Mouse (Mus musculus) heart, embryonic 15.5 days (tissue): ENCODE measurements at regions not wholly inside any gene's neighbourhood (a gene's known extent, or its start where the extent isn't known, plus 50 kb on each side); places are given as distances from the start of the nearest gene placed in this dataset.
A peak's percentile ranks its signal among the peaks of the same experiment; 100 is the strongest.

Experiments
- ATAC-seq: fragments of 200-750 bp; cut with Nextera tagmentation; replicated peaks from 2 replicates; pipeline ENCODE4 v1.8.0; 2017; ENCODE audit warnings: low read depth, moderate TSS enrichment; ENCODE audit not compliant: insufficient number of reproducible peaks, insufficient read depth, low FRiP score
- H3K27ac ChIP-seq: fragments of 300-500 bp; sonication (generic); 2 replicates; pipeline ENCODE4 v1.5.1; 2015; ENCODE audit warnings: mild to moderate bottlenecking, inconsistent platforms
- H3K27me3 ChIP-seq: fragments of 300-500 bp; sonication (generic); 2 replicates; pipeline ENCODE4 v1.6.1; 2015; ENCODE audit warnings: inconsistent platforms
- H3K36me3 ChIP-seq: fragments of 300-500 bp; sonication (generic); 2 replicates; pipeline ENCODE4 v1.6.1; 2015; ENCODE audit warnings: mild to moderate bottlenecking, inconsistent platforms
- H3K4me1 ChIP-seq: fragments of 300-500 bp; sonication (generic); replicated peaks from 2 replicates; pipeline ENCODE4 v1.6.1; 2015; ENCODE audit warnings: inconsistent platforms
- H3K4me2 ChIP-seq: fragments of 300-500 bp; sonication (generic); 2 replicates; pipeline ENCODE4 v1.6.1; 2015; ENCODE audit warnings: inconsistent platforms, mild to moderate bottlenecking, moderate library complexity
- H3K4me3 ChIP-seq: fragments of 300-500 bp; sonication (generic); 2 replicates; pipeline ENCODE4 v1.5.1; 2015; ENCODE audit warnings: mild to moderate bottlenecking, inconsistent platforms
- H3K9ac ChIP-seq: fragments of 300-500 bp; sonication (generic); 2 replicates; pipeline ENCODE4 v1.6.1; 2015; ENCODE audit warnings: mild to moderate bottlenecking, inconsistent platforms
- H3K9me3 ChIP-seq: fragments of 300-500 bp; sonication (generic); replicated peaks from 2 replicates; pipeline ENCODE4 v1.6.1; 2016; ENCODE audit warnings: inconsistent platforms
- WGBS: fragments of 180-500 bp; shearing (Covaris S2); methylation state at CpG from one replicate; pipeline ENCODE4 v1.1.7; 2015; ENCODE audit warnings: mixed read lengths; 5-methylcytosine and 5-hydroxymethylcytosine counted together

- no peaks in the 10 kb centered on the region for H3K9me3 ChIP-seq
- 54% methylated on average over 3 of the region's 3 CpGs for WGBS
- no peak overlapping the region for H3K9ac ChIP-seq
- H3K27ac ChIP-seq: no peak overlapping the region
- no peak overlapping the region for H3K4me2 ChIP-seq
- H3K36me3 ChIP-seq: no peaks in the 10 kb centered on the region
- no peak for ATAC-seq
- H3K4me3 ChIP-seq: no peak overlapping the region
- 0 out of 2 replicates have a peak, but pooled peaks cover 2% of the 10 kb centered on the region for H3K4me1 ChIP-seq
- H3K27me3 ChIP-seq: no peaks in the 10 kb centered on the region
Observed at GRCm38 (mm10) chr10:53482919-53483318, 103.2 kb upstream of the Cep85l start.

- Histone ChIP-seq H3K27me3 (no peaks in the 10 kb centered on the region), H3K9ac (no peak overlapping the region), H3K4me3 (no peak overlapping the region), H3K4me1 (peaks cover 10% of the 10 kb centered on the region; the same call in 1 of the 2 replicates), H3K9me3 (peaks cover 9% of the 10 kb centered on the region; the same call in 1 of the 2 replicates), H3K4me2 (no peak overlapping the region), H3K27ac (no peak overlapping the region), H3K36me3 (no peaks in the 10 kb centered on the region)
- ATAC-seq: no peak
- WGBS: 86% methylated on average over 3 of the region's 3 CpGs
Observed at GRCm38 (mm10) chr10:53470200-53470599, 90.5 kb upstream of the Cep85l start.

GRCm38 (mm10) chr10:53469611-53470010 lies 89.9 kb upstream of the Cep85l start:
- WGBS: 63% methylated on average over 1 of the region's 1 CpGs
- Histone ChIP-seq H3K9me3 (peaks cover 9% of the 10 kb centered on the region; the same call in 1 of the 2 replicates), H3K27ac (peak overlapping the region; percentile 16; the same call in 1 of the 2 replicates), H3K4me3 (no peak overlapping the region), H3K9ac (no peak overlapping the region), H3K36me3 (no peaks in the 10 kb centered on the region), H3K27me3 (no peaks in the 10 kb centered on the region), H3K4me1 (peaks cover 12% of the 10 kb centered on the region), H3K4me2 (no peak overlapping the region)
- 0 out of 2 replicates have a peak, but pooled peaks have one; percentile 28 for ATAC-seq

DNA sequence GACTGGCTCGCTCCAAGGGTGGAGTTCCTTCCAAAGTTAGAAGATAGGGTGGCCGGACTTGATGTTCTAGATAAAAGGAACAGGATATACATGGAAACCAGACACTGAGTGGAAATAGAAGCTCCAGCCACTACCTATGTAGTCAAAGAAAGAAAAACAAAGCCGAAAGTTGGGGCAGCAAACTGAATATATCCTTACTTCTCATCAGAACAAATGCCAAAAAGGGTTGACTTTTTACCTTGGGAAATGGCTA lies 88.5 kb upstream of the Cep85l start:
- 82% methylated on average over 3 of the region's 3 CpGs for WGBS

DNA sequence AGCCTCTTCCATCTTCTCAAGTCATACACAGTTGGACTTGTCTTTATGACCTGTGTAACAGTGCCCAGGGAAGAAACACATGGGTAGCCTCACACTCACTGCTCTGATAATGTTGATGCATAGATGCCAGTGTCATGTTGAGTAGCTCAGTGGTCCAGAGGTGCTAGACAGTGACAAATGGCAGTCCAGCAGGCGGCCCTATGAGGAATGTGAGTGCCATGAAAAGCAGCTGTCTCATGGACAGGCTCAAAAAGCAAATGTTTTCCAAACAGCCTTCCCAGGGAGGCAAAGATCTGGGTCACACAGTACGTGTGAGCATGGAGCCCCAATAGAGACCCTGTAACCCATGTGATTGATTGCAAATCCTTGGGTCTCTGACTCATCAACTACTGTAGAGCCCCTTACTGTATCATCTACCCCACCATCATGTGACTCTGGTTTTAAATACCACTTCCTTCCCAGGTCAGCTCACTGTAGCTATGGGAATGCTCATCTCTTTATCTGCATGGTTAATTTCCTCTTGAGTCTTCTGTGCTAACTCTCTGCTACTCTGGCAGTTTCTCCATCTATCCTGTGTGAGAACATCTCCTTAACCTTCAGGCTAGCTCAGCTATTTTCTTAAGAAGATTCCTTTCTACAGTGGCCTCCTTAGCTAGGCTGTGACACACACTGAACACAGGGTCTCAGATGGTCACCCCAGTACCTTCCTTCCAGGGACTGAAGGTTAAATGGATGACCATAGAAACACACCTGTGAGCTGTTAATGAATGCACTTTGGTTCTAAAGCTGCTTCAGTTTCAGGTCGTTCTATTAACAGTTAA lies 87.9 kb upstream of the Cep85l start:
- peaks cover 25% of the 10 kb centered on the region for H3K4me1 ChIP-seq
- no peak overlapping the region for H3K9ac ChIP-seq
- H3K36me3 ChIP-seq: no peaks in the 10 kb centered on the region
- H3K27me3 ChIP-seq: no peaks in the 10 kb centered on the region
- no peak for ATAC-seq
- 0 out of 2 replicates have a peak, but pooled peaks cover 4% of the 10 kb centered on the region for H3K9me3 ChIP-seq
- 64% methylated on average over 3 of the region's 3 CpGs for WGBS
- peak overlapping the region; percentile 63; the same call in 1 of the 2 replicates for H3K27ac ChIP-seq
- H3K4me3 ChIP-seq: no peak overlapping the region
- no peak overlapping the region for H3K4me2 ChIP-seq

More for the DNA sequence above, 88.5 kb upstream of the Cep85l start:
- no peak overlapping the region for H3K9ac ChIP-seq
- peaks cover 20% of the 10 kb centered on the region for H3K4me1 ChIP-seq
- no peaks in the 10 kb centered on the region for H3K27me3 ChIP-seq
- no peak overlapping the region for H3K27ac ChIP-seq
- H3K36me3 ChIP-seq: no peaks in the 10 kb centered on the region
- peaks cover 5% of the 10 kb centered on the region; the same call in 1 of the 2 replicates for H3K9me3 ChIP-seq
- H3K4me3 ChIP-seq: no peak overlapping the region
- no peak for ATAC-seq
- no peak overlapping the region for H3K4me2 ChIP-seq

- peak overlapping the region; percentile 63 for H3K27ac ChIP-seq
- H3K4me1 ChIP-seq: peaks cover 31% of the 10 kb centered on the region
- H3K4me3 ChIP-seq: no peak overlapping the region
- ATAC-seq: peak; percentile 63
- H3K27me3 ChIP-seq: no peaks in the 10 kb centered on the region
- no peak overlapping the region for H3K9ac ChIP-seq
- H3K36me3 ChIP-seq: no peaks in the 10 kb centered on the region
- H3K9me3 ChIP-seq: 0 out of 2 replicates have a peak, but pooled peaks cover 4% of the 10 kb centered on the region
- H3K4me2 ChIP-seq: no peak overlapping the region
- WGBS: 58% methylated on average over 1 of the region's 1 CpGs
Observed at GRCm38 (mm10) chr10:53466851-53467250, 87.1 kb upstream of the Cep85l start.

DNA sequence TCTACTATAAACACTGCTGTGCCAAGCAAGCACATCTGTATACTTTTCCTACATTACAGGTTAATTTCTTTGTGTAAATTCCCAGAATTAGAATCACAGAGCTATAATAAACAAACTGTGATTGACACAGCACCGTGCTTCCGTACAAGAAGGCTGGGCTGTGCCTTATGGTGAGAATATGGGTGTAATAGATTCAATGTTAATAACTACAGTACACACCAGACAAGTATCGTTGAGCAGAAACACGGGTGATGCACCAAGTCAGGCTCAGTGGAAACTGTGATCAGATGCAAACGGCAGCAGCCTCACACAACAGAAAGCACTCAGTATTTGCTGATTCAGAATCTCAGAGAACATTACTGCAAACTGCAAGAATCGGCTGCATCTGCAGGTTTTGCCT lies 86.5 kb upstream of the Cep85l start:
- 73% methylated on average over 6 of the region's 6 CpGs for WGBS
- no peak for ATAC-seq

GRCm38 (mm10) chr10:53464581-53464980 lies 84.8 kb upstream of the Cep85l start:
- H3K27me3 ChIP-seq: no peaks in the 10 kb centered on the region
- H3K4me3 ChIP-seq: no peak overlapping the region
- no peak overlapping the region for H3K4me2 ChIP-seq
- ATAC-seq: no peak
- no peaks in the 10 kb centered on the region for H3K9me3 ChIP-seq
- no peak overlapping the region for H3K9ac ChIP-seq
- peaks cover 42% of the 10 kb centered on the region for H3K4me1 ChIP-seq
- no peaks in the 10 kb centered on the region for H3K36me3 ChIP-seq
- H3K27ac ChIP-seq: no peak overlapping the region; the same call in 1 of the 2 replicates

More for the DNA sequence above, 86.5 kb upstream of the Cep85l start:
- Histone ChIP-seq H3K27me3 (no peaks in the 10 kb centered on the region), H3K4me1 (peaks cover 37% of the 10 kb centered on the region), H3K9me3 (0 out of 2 replicates have a peak, but pooled peaks cover under 1% of the 10 kb centered on the region), H3K36me3 (no peaks in the 10 kb centered on the region), H3K27ac (peak overlapping the region; percentile 59), H3K9ac (no peak overlapping the region), H3K4me2 (no peak overlapping the region), H3K4me3 (no peak overlapping the region)

GRCm38 (mm10) chr10:53464006-53464405 lies 84.3 kb upstream of the Cep85l start:
- Histone ChIP-seq H3K4me3 (no peak overlapping the region), H3K9ac (no peak overlapping the region), H3K4me2 (no peak overlapping the region), H3K36me3 (no peaks in the 10 kb centered on the region), H3K27me3 (no peaks in the 10 kb centered on the region), H3K9me3 (no peaks in the 10 kb centered on the region), H3K27ac (no peak overlapping the region), H3K4me1 (peaks cover 42% of the 10 kb centered on the region)
- ATAC-seq: no peak
- 69% methylated on average over 6 of the region's 6 CpGs for WGBS

DNA sequence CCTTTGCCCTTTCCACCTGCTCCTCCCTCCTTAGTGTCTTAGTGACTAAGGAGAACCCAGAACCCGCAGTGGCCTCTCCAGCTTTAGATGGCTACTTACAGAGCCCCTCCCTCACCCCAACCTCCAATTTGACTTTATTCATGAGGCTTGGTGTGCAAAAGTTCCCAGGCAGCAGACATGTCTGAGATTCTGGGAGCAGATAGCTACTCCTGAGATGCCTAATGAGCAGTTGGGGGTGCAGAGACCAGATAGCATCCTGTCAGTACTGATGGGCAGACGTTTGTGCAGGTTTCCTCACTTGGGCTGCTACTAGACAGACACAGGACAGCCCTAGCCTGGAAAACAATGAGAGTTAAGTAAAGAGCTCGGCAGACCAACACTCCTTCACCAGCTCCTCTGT lies 83.7 kb upstream of the Cep85l start:
- Histone ChIP-seq H3K36me3 (no peaks in the 10 kb centered on the region), H3K4me1 (peaks cover 42% of the 10 kb centered on the region), H3K27me3 (no peaks in the 10 kb centered on the region), H3K9me3 (no peaks in the 10 kb centered on the region), H3K27ac (no peak overlapping the region), H3K4me3 (no peak overlapping the region), H3K9ac (no peak overlapping the region), H3K4me2 (no peak overlapping the region)
- no peak for ATAC-seq
- WGBS: 53% methylated on average over 3 of the region's 3 CpGs

DNA sequence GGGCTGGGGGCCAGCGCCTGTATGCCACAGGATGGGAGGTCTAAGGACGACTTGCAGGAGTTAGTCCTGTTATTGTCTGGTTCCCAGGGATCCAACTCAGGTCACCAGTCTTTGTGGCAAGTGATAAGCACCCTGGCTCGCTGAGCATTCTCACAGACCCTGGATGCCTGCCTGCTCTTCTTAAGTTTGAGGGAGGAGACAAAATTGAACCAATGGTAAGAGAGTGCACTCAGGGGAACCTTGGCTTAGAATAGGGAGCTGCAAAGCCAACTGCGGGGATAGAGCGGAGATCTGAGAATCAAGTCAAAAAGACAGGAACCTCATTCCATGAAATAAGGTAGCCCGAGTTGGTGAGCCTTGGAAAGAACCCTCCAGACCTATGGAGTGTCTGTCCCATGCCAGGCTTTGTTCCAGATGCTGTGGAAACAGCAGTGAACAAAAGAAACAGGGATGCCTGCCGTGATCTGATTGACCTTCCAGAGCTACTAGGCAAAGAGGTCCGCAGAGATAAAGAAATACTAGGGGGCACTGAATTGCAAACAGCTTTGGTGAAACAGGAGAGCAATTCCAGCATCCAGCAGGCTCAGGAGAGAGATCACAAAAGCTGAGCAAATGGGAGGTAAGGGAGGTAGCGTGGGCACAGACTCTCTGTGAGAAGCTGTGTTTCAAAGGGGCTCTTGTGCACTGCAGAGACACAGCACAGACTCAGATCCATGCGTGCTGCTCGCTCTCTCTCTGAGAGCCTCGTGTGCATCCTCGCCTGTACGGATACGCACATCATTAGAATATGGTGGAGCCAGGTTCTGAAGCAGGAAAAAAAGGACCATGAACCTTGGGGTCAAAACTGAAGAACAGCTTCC lies 82.9 kb upstream of the Cep85l start:
- Histone ChIP-seq H3K27me3 (no peaks in the 10 kb centered on the region), H3K36me3 (no peaks in the 10 kb centered on the region), H3K4me1 (peaks cover 39% of the 10 kb centered on the region), H3K4me3 (peak overlapping the region; percentile 18), H3K9ac (peak overlapping the region; percentile 31; the same call in 1 of the 2 replicates), H3K4me2 (peak overlapping the region; percentile 54), H3K9me3 (no peaks in the 10 kb centered on the region), H3K27ac (peak overlapping the region; percentile 43)
- peak; percentile 53; the same call in 1 of the 2 replicates for ATAC-seq
- 40% methylated on average over 15 of the region's 15 CpGs for WGBS
